Mouse (Mus musculus) embryonic facial prominence, embryonic 11.5 days (tissue): ENCODE measurements around the gene Lyz1. TPM values are rescaled to one million over a fixed set of nuclear protein-coding genes. Genes with fewer than 3 reads are reported as not detected.
"Not testable (repeated sequence)": the region's sequence is repeated elsewhere in the genome, so short reads cannot be mapped to it uniquely, and the experiment has no call there.

Experiments used
- ATAC-seq: fragments of 200-750 bp; cut with Nextera tagmentation; replicated peaks from 2 replicates; pipeline ENCODE4 v1.8.0; 2017; ENCODE audit warnings: low read depth; ENCODE audit not compliant: insufficient number of reproducible peaks, low FRiP score, low TSS enrichment
- DNase-seq: peaks from one replicate; pipeline ENCODE4 v3.0.0-alpha.2; 2015; ENCODE audit warnings: low spot score
- H3K27ac ChIP-seq: fragments of 300-500 bp; sonication (generic); replicated peaks from 2 replicates; pipeline ENCODE4 v1.5.1; 2014; ENCODE audit warnings: mild to moderate bottlenecking, low read depth, low read length, control low read depth
- H3K27me3 ChIP-seq: fragments of 300-500 bp; sonication (generic); 2 replicates; pipeline ENCODE4 v1.6.1; 2014; ENCODE audit warnings: mild to moderate bottlenecking, low read length, moderate library complexity, mixed read lengths; ENCODE audit not compliant: control insufficient read depth, insufficient read depth
- H3K36me3 ChIP-seq: fragments of 300-500 bp; sonication (generic); replicated peaks from 2 replicates; pipeline ENCODE4 v1.6.1; 2014; ENCODE audit warnings: low read depth, mild to moderate bottlenecking, low read length, moderate library complexity, mixed read lengths; ENCODE audit not compliant: control insufficient read depth, insufficient read depth
- H3K4me1 ChIP-seq: fragments of 300-500 bp; sonication (generic); 2 replicates; pipeline ENCODE4 v1.6.1; 2014; ENCODE audit warnings: low read length, mixed read lengths; ENCODE audit not compliant: control insufficient read depth, insufficient read depth
- H3K4me2 ChIP-seq: fragments of 300-500 bp; sonication (generic); 2 replicates; pipeline ENCODE4 v1.6.1; 2014; ENCODE audit warnings: low read depth, mild to moderate bottlenecking, control low read depth, low read length, moderate library complexity
- H3K4me3 ChIP-seq: fragments of 300-500 bp; sonication (generic); 2 replicates; pipeline ENCODE4 v1.5.1; 2014; ENCODE audit warnings: low read depth, low read length, control low read depth
- H3K9ac ChIP-seq: fragments of 300-500 bp; sonication (generic); replicated peaks from 2 replicates; pipeline ENCODE4 v1.6.1; 2014; ENCODE audit warnings: mild to moderate bottlenecking, control low read depth, low read length
- H3K9me3 ChIP-seq: fragments of 300-500 bp; sonication (generic); replicated peaks from 2 replicates; pipeline ENCODE4 v1.6.1; 2016; ENCODE audit warnings: mild to moderate bottlenecking, low read length, inconsistent platforms, mixed read lengths; ENCODE audit not compliant: control insufficient read depth
- WGBS: fragments of 180-500 bp; shearing (Covaris S2); extraction: QIAGEN DNeasy Blood & Tissue Kit; methylation state at CpG from one replicate; pipeline ENCODE4 v1.1.7; 2014; 5-methylcytosine and 5-hydroxymethylcytosine counted together
- polyA plus RNA-seq: library from polyadenylated mRNA; unstranded; fragments of >200 nt; fragmentation: Nextera tagmentation; extraction: Ambion mirVana; gene quantifications from 2 replicates; pipeline ENCODE4 v1.2.1, GENCODE M21; 2014

Lyz1 gene
- polyA plus RNA-seq, 1 experiment from 2014 or later: not detected

DNA sequence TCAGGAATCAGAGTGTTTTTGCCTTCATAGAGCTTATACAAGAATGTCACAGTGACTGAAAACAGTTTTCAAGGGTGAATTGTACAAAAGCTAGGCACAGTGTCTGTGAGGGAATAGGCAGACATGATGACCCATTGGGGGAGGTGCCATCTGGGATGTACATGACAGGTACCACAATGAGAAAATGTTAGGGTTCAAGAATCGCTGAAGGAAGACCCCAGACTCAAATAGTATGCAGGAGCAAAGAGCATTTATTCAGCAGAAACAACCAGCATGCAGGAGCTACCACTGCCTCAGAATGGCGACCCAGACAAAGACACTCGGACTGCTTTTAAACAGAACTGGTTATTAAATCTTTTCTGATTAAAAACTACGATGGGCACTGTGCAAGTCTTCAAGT is 6.4 kb upstream of the Lyz1 start:
- DNase-seq (no peak), ATAC-seq (no peak)
- no peak overlapping the region for H3K4me3 ChIP-seq
- H3K27ac ChIP-seq: no peak overlapping the region
- H3K27me3 ChIP-seq: no peaks in the 10 kb centered on the region
- no peaks in the 10 kb centered on the region for H3K9me3 ChIP-seq
- no peak overlapping the region for H3K9ac ChIP-seq
- H3K4me2 ChIP-seq: no peak overlapping the region
- WGBS: 85% methylated on average over 4 of the region's 4 CpGs
- H3K36me3 ChIP-seq: no peaks in the 10 kb centered on the region
- H3K4me1 ChIP-seq: no peaks in the 10 kb centered on the region

- Histone ChIP-seq H3K36me3 (no peaks in the 10 kb centered on the region), H3K4me1 (no peaks in the 10 kb centered on the region), H3K4me2 (no peak overlapping the region), H3K4me3 (no peak overlapping the region), H3K27ac (no peak overlapping the region), H3K9me3 (no peaks in the 10 kb centered on the region), H3K27me3 (no peaks in the 10 kb centered on the region), H3K9ac (no peak overlapping the region)
- 84% methylated on average over 6 of the region's 6 CpGs for WGBS
- ATAC-seq (no peak), DNase-seq (no peak)
Observed at GRCm38 (mm10) chr10:117298336-117298735, 5.7 kb upstream of the Lyz1 start.

DNA sequence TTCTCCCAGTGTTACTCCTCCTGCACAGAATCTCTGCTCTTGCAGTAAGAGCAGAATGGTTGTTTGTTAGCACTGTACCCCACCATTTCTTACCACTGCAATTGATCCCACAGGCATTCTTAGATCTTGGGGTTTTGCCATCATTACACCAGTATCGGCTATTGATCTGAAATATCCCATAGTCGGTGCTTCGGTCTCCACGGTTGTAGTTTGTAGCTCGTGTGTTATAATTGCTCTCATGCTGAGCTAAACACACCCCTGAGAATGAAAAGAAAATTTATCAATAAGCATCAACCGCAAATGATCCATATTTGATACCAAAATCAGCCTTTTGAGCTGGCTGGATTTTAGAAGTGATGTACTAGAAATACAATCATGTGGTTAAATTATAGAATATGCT is 1.7 kb downstream of the Lyz1 start:
- not testable (repeated sequence) for H3K9ac ChIP-seq, H3K27ac ChIP-seq, H3K36me3 ChIP-seq, H3K9me3 ChIP-seq, ATAC-seq, H3K27me3 ChIP-seq, DNase-seq, H3K4me2 ChIP-seq, H3K4me3 ChIP-seq, H3K4me1 ChIP-seq
- 91% methylated on average over 6 of the region's 6 CpGs for WGBS

DNA sequence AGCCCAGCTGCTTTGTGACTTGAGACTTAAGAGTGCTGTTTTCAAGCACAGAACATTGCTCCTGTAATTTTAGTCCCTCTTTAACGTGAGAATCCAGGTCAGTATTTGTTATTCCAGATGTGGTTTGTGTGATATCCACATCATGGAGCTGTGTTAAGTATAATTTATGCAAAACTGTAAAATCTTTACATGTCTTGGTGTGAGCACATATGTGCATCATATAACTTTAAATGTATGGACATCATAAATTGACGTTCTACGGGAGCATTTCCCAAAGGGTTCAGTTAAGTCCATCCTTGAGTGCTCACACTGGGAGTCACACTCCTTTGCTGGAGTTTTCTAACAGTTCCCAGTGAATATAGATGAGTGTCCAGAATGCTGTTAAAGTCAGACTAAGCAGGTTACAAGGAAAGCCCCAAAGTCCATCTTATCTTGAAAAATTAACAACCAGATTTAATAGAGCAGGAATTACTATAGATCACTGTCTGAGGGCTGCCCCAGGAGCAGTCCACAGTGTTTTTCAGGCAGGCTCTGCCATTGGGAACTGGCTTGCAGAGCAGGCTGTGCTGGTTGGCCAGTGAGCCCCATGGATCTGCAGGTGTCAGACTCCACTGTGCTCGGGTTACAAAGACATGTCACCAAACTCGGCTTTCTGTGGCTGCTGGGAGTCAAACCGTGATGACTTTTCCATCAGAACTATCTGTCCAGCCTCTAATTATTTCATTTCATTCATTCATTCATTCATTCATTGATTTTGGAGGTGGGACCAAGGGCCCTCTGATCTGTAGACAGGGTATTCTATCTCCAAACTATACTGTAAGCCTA is 2.4 kb downstream of the Lyz1 start:
- no peak overlapping the region for H3K27ac ChIP-seq
- DNase-seq: no peak
- H3K4me1 ChIP-seq: no peaks in the 10 kb centered on the region
- H3K36me3 ChIP-seq: no peaks in the 10 kb centered on the region
- H3K27me3 ChIP-seq: no peaks in the 10 kb centered on the region
- WGBS: 55% methylated on average over 6 of the region's 6 CpGs
- H3K4me3 ChIP-seq: no peak overlapping the region
- H3K4me2 ChIP-seq: no peak overlapping the region
- no peak for ATAC-seq
- H3K9ac ChIP-seq: no peak overlapping the region
- no peaks in the 10 kb centered on the region for H3K9me3 ChIP-seq

GRCm38 (mm10) chr10:117289034-117289505 is 3.6 kb downstream of the Lyz1 start:
- WGBS: 78% methylated on average over 5 of the region's 5 CpGs
- not testable (repeated sequence) for H3K9me3 ChIP-seq

DNA sequence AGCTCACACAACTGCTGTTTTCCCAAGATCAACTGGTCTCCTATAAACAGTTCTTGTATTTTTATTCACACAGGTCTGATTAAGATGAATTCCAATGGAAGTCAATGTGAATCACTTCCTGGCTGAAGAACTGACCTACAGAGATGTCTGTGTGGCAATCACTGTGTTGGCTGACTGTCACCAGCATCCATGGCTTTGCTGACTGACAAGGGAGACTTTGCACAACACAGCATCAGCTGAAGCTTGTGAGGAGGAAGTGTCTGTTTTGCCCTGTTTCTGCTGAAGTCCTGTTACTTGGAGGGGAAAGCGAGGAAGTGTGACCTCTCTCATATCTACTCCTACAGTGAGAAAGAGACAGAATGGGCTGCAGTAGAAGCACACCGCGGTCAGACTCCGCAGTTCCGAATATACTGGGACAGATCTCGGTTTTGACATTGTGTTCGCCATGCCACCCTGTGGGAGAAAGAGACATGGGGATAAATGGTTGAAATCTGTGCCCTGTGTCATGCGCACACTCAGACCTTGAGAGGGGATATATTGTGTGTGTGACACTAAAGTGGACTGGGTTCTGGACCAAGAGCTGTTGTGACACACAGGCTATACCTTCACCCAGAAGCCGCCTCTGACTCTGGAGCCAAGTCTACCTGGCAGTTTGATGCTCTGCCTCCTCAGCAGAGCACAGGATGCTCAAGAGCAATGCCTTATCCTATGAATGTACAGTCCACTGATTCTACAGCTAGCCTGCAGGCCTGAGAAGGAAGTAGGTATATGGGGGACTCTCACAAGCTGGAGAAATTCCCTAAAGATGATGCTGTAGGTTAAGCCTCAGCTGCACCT is 4.3 kb downstream of the Lyz1 start:
- no peaks in the 10 kb centered on the region for H3K36me3 ChIP-seq
- H3K27ac ChIP-seq: no peak overlapping the region
- H3K4me1 ChIP-seq: no peaks in the 10 kb centered on the region
- no peak overlapping the region for H3K4me3 ChIP-seq
- H3K9ac ChIP-seq: no peak overlapping the region
- H3K9me3 ChIP-seq: no peaks in the 10 kb centered on the region
- H3K4me2 ChIP-seq: no peak overlapping the region
- DNase-seq: no peak
- ATAC-seq: no peak
- 93% methylated on average over 9 of the region's 9 CpGs for WGBS
- H3K27me3 ChIP-seq: no peaks in the 10 kb centered on the region

More at GRCm38 (mm10) chr10:117289034-117289505, 3.6 kb downstream of the Lyz1 start:
- ATAC-seq, H3K27ac ChIP-seq, H3K4me3 ChIP-seq, H3K36me3 ChIP-seq, H3K9ac ChIP-seq, H3K27me3 ChIP-seq, H3K4me1 ChIP-seq, DNase-seq, H3K4me2 ChIP-seq: not testable (repeated sequence)

- H3K4me3 ChIP-seq: no peak overlapping the region
- no peaks in the 10 kb centered on the region for H3K9me3 ChIP-seq
- H3K9ac ChIP-seq: no peak overlapping the region
- no peaks in the 10 kb centered on the region for H3K27me3 ChIP-seq
- DNase-seq (no peak), ATAC-seq (no peak)
- 88% methylated on average over 3 of the region's 3 CpGs for WGBS
- no peaks in the 10 kb centered on the region for H3K36me3 ChIP-seq
- no peaks in the 10 kb centered on the region for H3K4me1 ChIP-seq
- H3K27ac ChIP-seq: no peak overlapping the region
- H3K4me2 ChIP-seq: no peak overlapping the region
Observed at GRCm38 (mm10) chr10:117287226-117287850, 5.3 kb downstream of the Lyz1 start.
